Mouse (Mus musculus): Measurements from ENCODE around the gene Olfr995.

Olfr995 gene

DNA sequence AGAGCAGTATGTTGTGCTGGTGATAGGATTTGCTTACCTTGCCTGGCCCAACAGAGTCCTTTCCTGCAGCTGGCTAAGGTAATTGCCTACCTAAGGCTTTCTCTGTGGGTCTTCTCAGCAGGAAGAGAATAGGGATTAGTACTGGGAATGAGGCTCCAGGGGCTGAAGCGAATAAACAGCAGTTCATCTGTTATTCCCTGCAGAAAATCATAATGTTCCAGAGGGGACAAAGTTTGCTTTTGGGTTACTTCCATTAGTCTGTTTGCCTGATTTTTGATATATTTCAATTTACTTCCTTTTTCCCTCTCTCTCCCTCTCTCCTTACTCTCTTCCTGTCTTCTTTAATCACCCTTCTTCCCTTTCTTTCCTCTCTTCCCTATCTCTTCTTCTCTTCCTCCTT is at the start of gene Olfr995:
Olfr995 (minus strand) TSS at position 101 of the 400 bp plus-strand sequence.
- no peak for DNase-seq (ENCODE audit: low spot score in 2 of 2)

DNA sequence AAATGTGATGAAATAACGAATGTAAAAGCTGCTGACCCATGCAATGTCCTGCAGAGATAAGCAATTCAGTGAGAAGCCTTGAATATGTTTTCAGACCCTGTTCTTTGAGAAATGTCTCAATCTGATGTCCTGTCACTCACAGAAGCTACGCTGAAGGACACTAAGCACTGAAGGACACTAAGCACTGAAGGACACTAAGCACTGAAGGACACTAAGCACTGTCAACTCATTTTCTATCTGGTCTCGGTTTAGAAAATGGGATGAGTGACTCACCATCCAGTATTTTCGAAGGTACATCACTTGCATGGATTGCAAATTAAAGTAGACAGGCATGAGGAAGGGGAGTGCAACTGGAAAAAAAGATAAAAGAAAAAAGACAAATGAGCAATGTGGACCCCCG is 47.0 kb upstream of the Olfr995 start:
- no peak for DNase-seq (ENCODE audit: low spot score in 2 of 2)

DNA sequence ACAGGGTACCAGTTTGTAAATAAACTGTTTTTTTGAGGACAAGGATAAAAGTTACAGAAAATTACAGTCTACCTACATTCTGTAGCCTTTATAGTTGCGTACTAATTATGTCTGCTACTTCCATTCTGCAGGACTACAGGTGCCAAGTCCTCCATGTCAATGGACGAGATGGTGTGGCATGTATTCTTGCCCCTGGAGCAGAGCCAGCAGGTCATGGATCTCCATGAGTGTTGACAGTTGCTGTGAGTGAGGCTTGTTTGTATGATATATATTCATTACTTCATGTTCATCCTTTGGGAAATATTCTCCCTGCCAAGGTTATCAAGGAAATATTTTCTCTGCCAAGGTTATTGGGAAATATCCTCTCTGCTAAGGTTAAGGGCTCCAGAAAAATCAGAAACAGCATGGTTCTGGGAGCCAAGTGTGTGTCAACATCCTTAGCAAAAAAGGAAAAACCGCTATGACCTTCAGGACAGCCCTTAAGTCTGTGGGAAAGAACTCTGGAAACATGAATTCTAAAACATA is 23.4 kb upstream of the Olfr995 start:
- DNase-seq (ENCODE audit: low spot score in 2 of 2): no peak

- no peak for DNase-seq (ENCODE audit: low spot score in 2 of 2)
Observed at GRCm38 (mm10) chr2:85442546-85442945, 893 bp downstream of the Olfr995 start.

- DNase-seq (ENCODE audit: low spot score in 2 of 2): no peak
Observed at GRCm38 (mm10) chr2:85436351-85436750, 7.1 kb downstream of the Olfr995 start, which contains the start of gene Olfr994. Gene Olfr994 (minus strand): TSS chr2:85436451.

GRCm38 (mm10) chr2:85425893-85426292 is 17.5 kb downstream of the Olfr995 start:
- DNase-seq (ENCODE audit: low spot score in 2 of 2): no peak

- DNase-seq (ENCODE audit: low spot score in 2 of 2): no peak
Observed at GRCm38 (mm10) chr2:85414777-85415176, 28.7 kb downstream of the Olfr995 start, which contains the start of gene Olfr993. Gene Olfr993 (minus strand): TSS chr2:85414877.

- DNase-seq (ENCODE audit: low spot score in 2 of 2): no peak
Observed at GRCm38 (mm10) chr2:85409369-85409768, 34.1 kb downstream of the Olfr995 start, which contains the start of gene Olfr992. Gene Olfr992 (minus strand): TSS chr2:85409469.

Measured in frontal cortex, postnatal 25 days (tissue).